Mouse (Mus musculus): Measurements from ENCODE around the gene Rhox2b.
"Not testable (repeated sequence)": the region's sequence is repeated elsewhere in the genome, so short reads cannot be mapped to it uniquely, and the experiment has no call there.

Rhox2b gene

DNA sequence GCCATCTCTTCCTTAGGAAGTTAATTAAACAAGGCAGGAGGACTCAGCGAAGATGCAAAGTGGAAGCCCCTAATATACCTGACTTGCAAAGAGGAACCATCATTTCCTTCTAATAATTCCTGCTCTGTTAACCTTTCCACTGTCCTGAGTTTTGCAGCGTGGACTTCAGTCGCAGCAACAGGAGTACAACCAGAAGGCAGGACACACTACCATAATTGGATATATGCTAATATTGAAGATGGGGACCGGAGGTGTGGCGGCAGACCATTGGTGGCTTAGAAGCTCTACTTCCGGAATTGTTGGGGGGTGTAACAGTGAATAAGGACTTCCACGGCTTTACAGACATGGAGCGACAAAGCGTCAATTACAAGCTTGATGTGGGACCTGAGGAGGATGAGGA is at the start of gene Rhox2b:
Gene Rhox2b, plus strand, starts transcription at position 301 of the 400 bp plus-strand sequence.
- not testable (repeated sequence) for DNase-seq (ENCODE audit: low spot score in 2 of 2)

DNA sequence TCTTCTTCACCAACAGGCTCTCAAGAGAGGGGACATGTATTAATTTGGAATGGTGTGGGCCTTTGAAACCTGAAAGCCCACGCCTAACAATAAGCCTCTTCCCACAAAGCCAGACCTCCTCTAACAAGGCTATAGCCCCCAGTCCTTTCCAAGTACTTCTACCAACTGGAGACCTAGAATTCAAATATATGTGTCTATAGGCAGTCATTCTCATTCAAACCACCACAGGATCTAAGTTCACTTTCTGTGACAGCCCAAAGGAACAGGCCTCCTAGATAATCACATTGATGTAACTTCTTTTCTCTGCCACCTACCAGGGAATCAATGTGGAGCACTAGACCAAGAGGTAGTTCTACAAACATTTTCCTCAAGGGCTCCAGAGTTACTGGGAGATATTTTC is 32.1 kb upstream of the Rhox2b start, which contains the start of gene Rhox3a2:
Gene Rhox3a2, plus strand, starts transcription at position 301 of the 400 bp plus-strand sequence.
- not testable (repeated sequence) for DNase-seq (ENCODE audit: low spot score in 2 of 2)

- DNase-seq (ENCODE audit: low spot score in 2 of 2) = not testable (repeated sequence)
Observed at GRCm38 (mm10) chrX:37390548-37390947, 21.3 kb upstream of the Rhox2b start, which contains the start of gene Rhox4a2. Gene Rhox4a2 (plus strand): TSS chrX:37390848.

- not testable (repeated sequence) for DNase-seq (ENCODE audit: low spot score in 2 of 2)
Observed at GRCm38 (mm10) chrX:37432194-37432593, 20.3 kb downstream of the Rhox2b start, which contains the start of gene Rhox4b. Gene Rhox4b (plus strand): TSS chrX:37432494.

DNA sequence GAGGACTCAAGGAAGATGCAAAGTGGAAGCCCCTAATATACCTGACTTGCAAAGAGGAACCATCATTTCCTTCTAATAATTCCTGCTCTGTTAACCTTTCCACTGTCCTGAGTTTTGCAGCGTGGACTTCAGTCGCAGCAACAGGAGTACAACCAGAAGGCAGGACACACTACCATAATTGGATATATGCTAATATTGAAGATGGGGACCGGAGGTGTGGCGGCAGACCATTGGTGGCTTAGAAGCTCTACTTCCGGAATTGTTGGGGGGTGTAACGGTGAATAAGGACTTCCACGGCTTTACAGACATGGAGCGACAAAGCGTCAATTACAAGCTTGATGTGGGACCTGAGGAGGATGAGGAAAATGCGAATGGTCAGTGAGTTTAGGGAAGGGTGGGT is 41.5 kb downstream of the Rhox2b start, which contains the start of gene Rhox2c:
Gene Rhox2c, plus strand, starts transcription at position 301 of the 400 bp plus-strand sequence.
- not testable (repeated sequence) for DNase-seq (ENCODE audit: low spot score in 2 of 2)

DNA sequence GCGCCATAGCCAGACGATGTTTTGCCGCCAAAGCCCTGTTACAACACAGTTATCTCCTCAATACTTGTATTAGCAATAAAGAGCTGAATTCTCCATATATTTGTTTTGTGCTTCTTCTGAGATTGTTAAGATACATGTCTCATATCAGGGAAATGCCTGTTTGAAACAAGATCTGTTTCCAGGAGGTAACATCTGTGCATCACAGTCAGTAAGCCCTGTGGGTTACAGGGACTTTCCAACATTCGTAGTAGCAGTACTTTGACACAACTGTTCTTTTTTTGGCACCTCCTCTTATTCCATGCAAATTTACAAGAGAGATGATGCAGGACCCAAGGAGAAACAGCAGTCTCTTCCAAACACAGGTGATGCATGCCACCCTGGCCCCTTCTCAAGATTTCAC is 46.4 kb downstream of the Rhox2b start, which contains the start of gene Rhox3c:
Gene Rhox3c, plus strand, starts transcription at position 301 of the 400 bp plus-strand sequence.
- not testable (repeated sequence) for DNase-seq (ENCODE audit: low spot score in 2 of 2)

All from spleen, postnatal 10 days (tissue).